Mouse (Mus musculus): Measurements from ENCODE around the gene 1700067K01Rik. TPM values are rescaled to one million over a fixed set of nuclear protein-coding genes. Genes with fewer than 3 reads are reported as not detected.
A peak's percentile ranks its signal among the peaks of the same experiment; 100 is the strongest.

Gene 1700067K01Rik
- polyA plus RNA-seq, 1 experiment from 2014 or later: 0.68 TPM

DNA sequence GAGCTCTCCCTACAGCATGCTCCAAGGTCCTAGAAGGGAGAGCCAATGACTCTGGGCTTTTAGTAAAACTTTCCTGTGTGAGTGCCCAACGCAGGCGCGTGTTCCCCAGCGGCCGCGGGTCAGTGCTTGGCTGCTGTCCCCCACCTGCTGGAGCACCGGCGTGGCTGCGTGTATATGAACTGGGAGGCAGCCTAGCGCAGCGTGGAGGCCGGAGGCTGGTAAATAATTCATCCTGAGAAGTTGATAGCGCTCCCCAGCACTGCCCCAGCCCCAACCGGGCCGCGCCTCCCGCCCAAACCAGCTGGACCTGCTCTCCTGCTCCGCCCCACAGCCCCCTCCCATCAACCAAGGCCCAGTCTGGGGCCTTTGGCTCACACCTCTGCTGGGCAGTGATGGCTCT is 19.8 kb downstream of the 1700067K01Rik start, which contains the start of gene Palm3:
Palm3 (plus strand) TSS at position 376 of the 400 bp plus-strand sequence.
- WGBS: 6% methylated on average over 18 of the region's 18 CpGs
- Histone ChIP-seq H3K4me3 (replicated peaks) (peak within 1 kb of the TSS; percentile 21), H3K27ac (peak within 1 kb of the TSS; percentile 54; the same call in 1 of the 2 replicates), H3K4me1 (peaks cover 24% of the 10 kb centered on the region), H3K9ac (no peak within 1 kb of the TSS), H3K4me2 (peak within 1 kb of the TSS; percentile 46), H3K27me3 (replicated peaks) (peaks cover 12% of the 10 kb centered on the region), H3K36me3 (no peaks in the 10 kb centered on the region), H3K9me3 (no peaks in the 10 kb centered on the region)
- peak; percentile 78 for ATAC-seq (ENCODE audit: insufficient read depth, low FRiP score, low read depth)

GRCm38 (mm10) chr8:84021569-84021968 is 20.3 kb downstream of the 1700067K01Rik start:
- Histone ChIP-seq H3K4me3 (replicated peaks) (peak overlapping the region; percentile 21), H3K36me3 (no peaks in the 10 kb centered on the region), H3K4me1 (peaks cover 28% of the 10 kb centered on the region), H3K27me3 (replicated peaks) (peaks cover 14% of the 10 kb centered on the region), H3K9ac (no peak overlapping the region), H3K9me3 (no peaks in the 10 kb centered on the region), H3K4me2 (peak overlapping the region; percentile 46), H3K27ac (peak overlapping the region; percentile 18; the same call in 1 of the 2 replicates)
- 38% methylated on average over 12 of the region's 12 CpGs for WGBS
- ATAC-seq (ENCODE audit: insufficient read depth, low FRiP score, low read depth): no peak

DNA sequence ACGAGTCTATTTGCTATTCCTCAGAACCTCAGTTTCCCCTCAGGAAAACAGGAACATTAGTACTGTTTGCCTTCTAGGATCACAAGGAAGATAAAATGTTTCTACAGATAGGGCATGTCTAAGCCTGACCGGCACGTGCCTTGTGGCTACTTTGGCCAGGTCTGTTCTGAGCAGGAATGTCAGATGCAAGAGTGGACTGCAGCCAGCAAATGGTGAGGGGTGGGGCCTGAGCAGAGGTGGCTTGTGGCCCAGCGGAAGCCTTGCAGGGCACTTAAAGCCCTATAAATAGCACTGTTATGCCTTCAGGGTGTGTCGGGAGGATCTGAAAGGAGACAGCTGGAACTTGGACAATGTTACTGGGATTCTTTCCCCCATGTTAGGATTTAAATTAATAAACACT is 21.8 kb downstream of the 1700067K01Rik start:
- ATAC-seq (ENCODE audit: insufficient read depth, low FRiP score, low read depth): no peak

GRCm38 (mm10) chr8:84023631-84024030 is 22.3 kb downstream of the 1700067K01Rik start:
- Histone ChIP-seq H3K4me2 (no peak overlapping the region; the same call in 1 of the 2 replicates), H3K27me3 (replicated peaks) (peaks cover 18% of the 10 kb centered on the region), H3K36me3 (no peaks in the 10 kb centered on the region), H3K4me3 (replicated peaks) (no peak overlapping the region), H3K4me1 (peaks cover 29% of the 10 kb centered on the region), H3K27ac (no peak overlapping the region), H3K9me3 (no peaks in the 10 kb centered on the region), H3K9ac (no peak overlapping the region)
- 58% methylated on average over 1 of the region's 1 CpGs for WGBS
- no peak for ATAC-seq (ENCODE audit: insufficient read depth, low FRiP score, low read depth)

More for the DNA sequence above, 21.8 kb downstream of the 1700067K01Rik start:
- no peak overlapping the region for H3K9ac ChIP-seq
- WGBS: 5% methylated on average over 5 of the region's 5 CpGs
- H3K9me3 ChIP-seq: no peaks in the 10 kb centered on the region
- no peak overlapping the region for H3K4me2 ChIP-seq
- H3K36me3 ChIP-seq: no peaks in the 10 kb centered on the region
- no peak overlapping the region for H3K4me3 ChIP-seq (replicated peaks)
- peaks cover 29% of the 10 kb centered on the region for H3K4me1 ChIP-seq
- peaks cover 18% of the 10 kb centered on the region for H3K27me3 ChIP-seq (replicated peaks)
- no peak overlapping the region for H3K27ac ChIP-seq

- no peak overlapping the region for H3K27ac ChIP-seq
- H3K9me3 ChIP-seq: no peaks in the 10 kb centered on the region
- peaks cover 29% of the 10 kb centered on the region for H3K4me1 ChIP-seq
- no peak overlapping the region for H3K9ac ChIP-seq
- no peaks in the 10 kb centered on the region for H3K36me3 ChIP-seq
- H3K4me2 ChIP-seq: no peak overlapping the region
- H3K4me3 ChIP-seq (replicated peaks): no peak overlapping the region
- no peak for ATAC-seq (ENCODE audit: insufficient read depth, low FRiP score, low read depth)
- H3K27me3 ChIP-seq (replicated peaks): peaks cover 18% of the 10 kb centered on the region
- 19% methylated on average over 10 of the region's 10 CpGs for WGBS
These were observed 22.9 kb downstream of the 1700067K01Rik start for GRCm38 (mm10) chr8:84024171-84024570.

DNA sequence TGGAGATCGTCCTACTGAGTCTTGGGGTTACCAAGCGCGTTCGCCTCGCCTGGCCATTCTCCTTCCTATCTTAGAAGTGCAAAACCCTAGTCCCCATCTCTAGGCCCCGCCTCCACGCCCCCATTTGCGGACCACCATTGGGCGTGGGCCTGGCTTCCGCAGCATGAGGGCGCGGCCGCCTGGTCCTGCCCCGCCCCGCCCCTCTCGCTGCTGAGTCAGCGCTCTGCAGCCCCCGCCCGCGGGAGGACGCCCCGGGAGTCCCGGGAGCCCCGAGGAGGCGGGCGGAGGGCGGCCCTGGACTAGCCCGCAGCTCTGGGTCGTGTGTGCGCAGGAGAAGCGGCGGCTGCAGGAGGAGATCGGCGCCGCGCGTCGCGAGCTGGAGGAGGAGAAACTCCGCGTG is 24.6 kb downstream of the 1700067K01Rik start:
- no peaks in the 10 kb centered on the region for H3K36me3 ChIP-seq
- peak overlapping the region; percentile 41 for H3K4me3 ChIP-seq (replicated peaks)
- no peak overlapping the region for H3K27ac ChIP-seq
- H3K27me3 ChIP-seq (replicated peaks): peaks cover 16% of the 10 kb centered on the region
- WGBS: under 1% methylated on average over 41 of the region's 41 CpGs
- H3K9ac ChIP-seq: no peak overlapping the region
- H3K9me3 ChIP-seq: no peaks in the 10 kb centered on the region
- H3K4me2 ChIP-seq: peak overlapping the region; percentile 89
- peak; percentile 44; the same call in 1 of the 2 replicates for ATAC-seq (ENCODE audit: insufficient read depth, low FRiP score, low read depth)
- peaks cover 24% of the 10 kb centered on the region for H3K4me1 ChIP-seq

DNA sequence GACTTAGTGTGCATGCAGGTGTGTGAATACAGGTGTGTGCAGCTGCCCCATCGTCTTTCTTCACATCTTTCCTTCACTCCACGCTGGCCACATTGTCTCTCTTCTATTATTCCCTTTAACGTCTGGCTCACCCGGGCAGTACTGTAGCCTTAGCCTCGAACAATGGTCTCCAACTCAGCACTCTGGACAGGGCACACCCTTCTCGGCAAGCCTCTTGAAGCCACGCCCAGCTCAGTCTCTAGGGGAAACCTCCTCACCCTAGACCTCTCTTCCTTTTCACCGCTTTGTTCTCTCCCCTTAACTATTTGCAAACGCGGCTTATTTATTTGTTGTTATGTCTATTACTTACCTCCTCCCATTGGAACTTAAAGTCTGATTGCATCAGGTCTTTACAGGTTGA is 26.1 kb downstream of the 1700067K01Rik start:
- H3K9ac ChIP-seq: no peak overlapping the region

DNA sequence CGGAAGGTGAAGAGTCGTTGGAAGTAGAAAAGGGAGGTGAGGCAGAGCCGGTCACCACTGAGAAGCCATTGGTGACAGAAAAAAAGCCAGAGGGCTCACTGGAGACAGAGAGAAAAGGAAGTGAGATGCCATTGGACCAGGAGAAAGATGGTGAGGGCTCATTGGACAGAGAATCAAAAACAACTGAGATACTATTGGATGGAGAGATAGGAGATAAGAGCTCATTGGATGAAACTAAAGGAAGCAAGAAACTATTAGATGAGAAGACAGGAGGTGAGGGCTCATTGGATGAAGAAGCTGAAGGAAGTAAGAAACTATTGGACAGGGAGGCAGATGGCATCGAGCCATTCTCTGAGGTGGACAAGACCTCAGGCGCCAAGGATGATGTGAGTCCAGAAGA is 28.0 kb downstream of the 1700067K01Rik start:
- Histone ChIP-seq H3K36me3 (no peaks in the 10 kb centered on the region), H3K9ac (no peak overlapping the region), H3K27ac (no peak overlapping the region), H3K4me1 (peaks cover 10% of the 10 kb centered on the region; the same call in 1 of the 2 replicates), H3K4me2 (no peak overlapping the region), H3K9me3 (no peaks in the 10 kb centered on the region), H3K27me3 (replicated peaks) (peaks cover 11% of the 10 kb centered on the region), H3K4me3 (replicated peaks) (no peak overlapping the region)
- ATAC-seq (ENCODE audit: insufficient read depth, low FRiP score, low read depth): no peak
- 81% methylated on average over 5 of the region's 5 CpGs for WGBS

More for the DNA sequence above, 26.1 kb downstream of the 1700067K01Rik start:
- Histone ChIP-seq H3K36me3 (no peaks in the 10 kb centered on the region), H3K4me1 (peaks cover 18% of the 10 kb centered on the region), H3K9me3 (no peaks in the 10 kb centered on the region), H3K4me2 (no peak overlapping the region), H3K4me3 (replicated peaks) (no peak overlapping the region), H3K27me3 (replicated peaks) (peaks cover 11% of the 10 kb centered on the region), H3K27ac (no peak overlapping the region)
- ATAC-seq (ENCODE audit: insufficient read depth, low FRiP score, low read depth): no peak
- WGBS: 21% methylated on average over 10 of the region's 10 CpGs

- H3K4me1 ChIP-seq: no peaks in the 10 kb centered on the region
- H3K9me3 ChIP-seq: no peaks in the 10 kb centered on the region
- no peaks in the 10 kb centered on the region; the same call in 1 of the 2 replicates for H3K27me3 ChIP-seq (replicated peaks)
- WGBS: 67% methylated on average over 4 of the region's 4 CpGs
- no peaks in the 10 kb centered on the region for H3K36me3 ChIP-seq
- H3K9ac ChIP-seq: no peak overlapping the region
- H3K27ac ChIP-seq: no peak overlapping the region
- no peak overlapping the region for H3K4me3 ChIP-seq (replicated peaks)
- no peak for ATAC-seq (ENCODE audit: insufficient read depth, low FRiP score, low read depth)
- no peak overlapping the region for H3K4me2 ChIP-seq
These were observed 31.5 kb downstream of the 1700067K01Rik start for GRCm38 (mm10) chr8:84032777-84033176.

GRCm38 (mm10) chr8:84038015-84038414 is 36.7 kb downstream of the 1700067K01Rik start:
- 49% methylated on average over 5 of the region's 5 CpGs for WGBS
- ATAC-seq (ENCODE audit: insufficient read depth, low FRiP score, low read depth): no peak
- H3K9me3 ChIP-seq: no peaks in the 10 kb centered on the region

DNA sequence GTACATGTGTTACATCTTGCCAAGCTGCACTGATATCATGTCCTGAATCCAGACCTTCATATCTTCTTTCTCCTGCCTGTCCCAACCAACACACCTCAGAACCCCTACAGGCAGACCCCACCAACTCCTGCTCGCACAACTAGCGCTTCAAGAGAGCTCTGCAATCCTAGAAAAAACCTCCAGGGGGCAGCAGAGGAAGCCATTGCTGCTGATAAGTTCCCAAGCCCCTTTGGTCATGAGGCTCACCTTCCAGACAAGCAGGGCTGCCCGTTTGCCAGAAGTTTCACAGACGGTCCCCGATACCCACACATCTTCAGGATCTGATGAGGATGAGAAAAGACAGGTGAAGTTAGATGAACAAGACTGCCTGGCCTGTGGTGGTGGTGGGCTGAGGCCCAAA is 37.7 kb downstream of the 1700067K01Rik start:
- ATAC-seq (ENCODE audit: insufficient read depth, low FRiP score, low read depth): no peak
- WGBS: 4% methylated on average over 5 of the region's 5 CpGs

More at GRCm38 (mm10) chr8:84038015-84038414, 36.7 kb downstream of the 1700067K01Rik start:
- no peak overlapping the region for H3K4me2 ChIP-seq
- no peak overlapping the region for H3K9ac ChIP-seq
- H3K4me3 ChIP-seq (replicated peaks): no peak overlapping the region
- no peaks in the 10 kb centered on the region for H3K36me3 ChIP-seq
- H3K27me3 ChIP-seq (replicated peaks): peaks cover 21% of the 10 kb centered on the region
- H3K4me1 ChIP-seq: peaks cover 8% of the 10 kb centered on the region; the same call in 1 of the 2 replicates
- H3K27ac ChIP-seq: no peak overlapping the region

DNA sequence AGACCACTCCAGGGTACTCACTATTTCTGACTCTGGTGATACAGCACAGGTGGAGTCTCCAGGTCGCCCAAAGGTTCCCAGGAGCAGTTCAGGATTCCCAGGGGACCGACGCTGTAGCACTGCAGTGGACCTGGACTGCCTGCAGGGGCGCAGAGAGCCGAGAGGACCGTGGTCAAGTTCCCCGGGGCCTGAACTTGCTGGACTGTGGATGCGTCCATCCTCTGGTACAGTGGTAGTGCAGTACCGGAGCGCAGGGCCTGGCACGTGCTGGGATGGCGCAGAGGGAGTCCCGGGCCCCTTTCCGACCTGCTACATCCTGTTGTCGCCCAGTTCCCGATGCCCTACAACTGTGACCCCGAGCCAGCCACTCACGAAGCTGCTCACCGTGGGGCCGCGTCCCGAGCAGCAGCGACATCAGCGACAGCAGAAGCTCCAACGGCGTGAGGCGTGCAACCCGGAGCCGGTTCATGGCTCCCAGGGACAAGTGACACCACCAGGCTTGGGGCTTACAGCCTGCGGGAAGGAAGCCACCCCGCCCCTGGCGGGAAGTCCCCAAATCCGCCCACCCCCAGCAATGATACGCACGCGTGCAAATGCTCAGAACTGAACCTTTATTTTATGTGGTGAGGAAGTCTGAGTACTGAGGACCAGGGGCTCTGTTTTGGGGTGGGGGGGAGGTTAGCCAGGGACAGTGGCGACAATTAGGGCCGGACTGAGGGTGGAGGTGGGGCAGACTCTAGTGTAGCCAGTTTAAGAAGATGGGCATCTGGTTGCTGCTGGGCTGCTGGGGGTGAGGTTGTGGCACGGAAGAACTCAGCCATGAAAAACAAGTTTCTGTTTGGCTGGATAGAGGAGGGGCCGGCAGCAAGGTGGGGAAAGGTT is 41.0 kb downstream of the 1700067K01Rik start, which contains the start of gene Il27ra:
Il27ra (minus strand) TSS at position 524 of the 882 bp plus-strand sequence.
- Histone ChIP-seq H3K9me3 (no peaks in the 10 kb centered on the region), H3K9ac (peak within 1 kb of the TSS; percentile 44; the same call in 1 of the 2 replicates), H3K4me3 (replicated peaks) (peak within 1 kb of the TSS; percentile 35), H3K27me3 (replicated peaks) (peaks cover 46% of the 10 kb centered on the region), H3K4me2 (peak within 1 kb of the TSS; percentile 65), H3K4me1 (peaks cover 14% of the 10 kb centered on the region), H3K27ac (no peak within 1 kb of the TSS), H3K36me3 (no peaks in the 10 kb centered on the region)
- WGBS: 4% methylated on average over 40 of the region's 40 CpGs
- peak; percentile 54; the same call in 1 of the 2 replicates for ATAC-seq (ENCODE audit: insufficient read depth, low FRiP score, low read depth)

More for the DNA sequence above, 37.7 kb downstream of the 1700067K01Rik start:
- H3K9me3 ChIP-seq: no peaks in the 10 kb centered on the region
- no peaks in the 10 kb centered on the region for H3K36me3 ChIP-seq
- no peak overlapping the region for H3K27ac ChIP-seq
- no peak overlapping the region for H3K4me3 ChIP-seq (replicated peaks)
- H3K4me1 ChIP-seq: peaks cover 8% of the 10 kb centered on the region; the same call in 1 of the 2 replicates
- no peak overlapping the region for H3K4me2 ChIP-seq
- H3K27me3 ChIP-seq (replicated peaks): peaks cover 31% of the 10 kb centered on the region
- H3K9ac ChIP-seq: no peak overlapping the region
